Mouse (Mus musculus) limb, embryonic 13.5 days (tissue): ENCODE results near the gene Slc16a1. TPM values are rescaled to one million over a fixed set of nuclear protein-coding genes. Genes with fewer than 3 reads are reported as not detected.
"Not testable (repeated sequence)": the region's sequence is repeated elsewhere in the genome, so short reads cannot be mapped to it uniquely, and the experiment has no call there.

ENCODE experiments used
- ATAC-seq: fragments of 200-750 bp; cut with Nextera tagmentation; 2 replicates; pipeline ENCODE4 v1.8.0; 2017; ENCODE audit warnings: low read depth, moderate number of reproducible peaks, moderate TSS enrichment; ENCODE audit not compliant: low FRiP score
- H3K27ac ChIP-seq: fragments of 300-500 bp; sonication (generic); 2 replicates; pipeline ENCODE4 v1.5.1; 2015; ENCODE audit warnings: inconsistent platforms, mild to moderate bottlenecking, moderate library complexity
- H3K27me3 ChIP-seq: fragments of 300-500 bp; sonication (generic); 2 replicates; pipeline ENCODE4 v1.6.1; 2015; ENCODE audit warnings: mild to moderate bottlenecking, inconsistent platforms
- H3K36me3 ChIP-seq: fragments of 300-500 bp; sonication (generic); 2 replicates; pipeline ENCODE4 v1.6.1; 2015; ENCODE audit warnings: inconsistent platforms, mild to moderate bottlenecking, moderate library complexity
- H3K4me1 ChIP-seq: fragments of 300-500 bp; sonication (generic); 2 replicates; pipeline ENCODE4 v1.6.1; 2015; ENCODE audit warnings: inconsistent platforms
- H3K4me2 ChIP-seq: fragments of 300-500 bp; sonication (generic); replicated peaks from 2 replicates; pipeline ENCODE4 v1.6.1; 2015; ENCODE audit warnings: inconsistent platforms, mild to moderate bottlenecking, moderate library complexity
- H3K4me3 ChIP-seq: fragments of 300-500 bp; sonication (generic); 2 replicates; pipeline ENCODE4 v1.5.1; 2015; ENCODE audit warnings: moderate library complexity, mild to moderate bottlenecking, inconsistent platforms
- H3K9ac ChIP-seq: fragments of 300-500 bp; sonication (generic); 2 replicates; pipeline ENCODE4 v1.6.1; 2015; ENCODE audit warnings: mild to moderate bottlenecking, inconsistent platforms
- H3K9me3 ChIP-seq: fragments of 300-500 bp; sonication (generic); 2 replicates; pipeline ENCODE4 v1.6.1; 2016; ENCODE audit warnings: inconsistent platforms
- WGBS: fragments of 180-500 bp; shearing (Covaris S2); methylation state at CpG from one replicate; pipeline ENCODE4 v1.1.7; 2015; 5-methylcytosine and 5-hydroxymethylcytosine counted together
- polyA plus RNA-seq: library from polyadenylated mRNA; unstranded; fragments of >200 nt; fragmentation: Nextera tagmentation; extraction: Ambion mirVana; gene quantifications from 2 replicates; pipeline ENCODE4 v1.2.1, GENCODE M21; 2015

Gene Slc16a1
- polyA plus RNA-seq, 1 experiment from 2014 or later, result 38.4 TPM

DNA sequence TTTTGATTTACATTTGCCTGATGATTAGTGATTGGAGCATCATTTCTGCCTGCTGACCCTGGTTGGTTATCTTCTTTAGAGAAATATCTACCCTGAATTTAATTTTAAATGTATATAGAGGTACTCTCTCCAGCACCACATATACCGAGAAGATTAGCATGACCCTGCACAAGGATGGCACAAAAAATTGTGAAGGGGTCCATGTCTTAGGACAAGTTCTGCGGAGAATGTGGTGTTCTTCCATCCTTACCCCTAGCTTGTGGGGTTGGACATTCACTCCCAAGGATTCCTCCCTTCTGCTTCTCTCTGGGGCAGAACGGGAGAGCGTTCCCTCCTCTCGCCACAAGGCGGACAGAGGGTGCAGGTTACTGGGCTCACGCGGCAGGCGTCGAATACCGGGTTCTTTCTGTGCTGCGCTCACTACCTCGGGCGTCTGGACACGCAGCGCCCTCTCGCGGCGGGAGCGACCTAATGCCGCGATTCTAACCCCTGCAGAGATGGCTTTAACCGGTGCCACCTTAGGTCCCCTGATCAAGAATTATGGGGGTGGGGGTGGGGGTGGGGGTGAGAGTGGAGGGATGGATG lies 62.4 kb downstream of the Slc16a1 start:
- no peaks in the 10 kb centered on the region for H3K9me3 ChIP-seq
- 6% methylated on average over 23 of the region's 23 CpGs for WGBS
- peak overlapping the region; percentile 4; the same call in 1 of the 2 replicates for H3K4me2 ChIP-seq
- H3K27ac ChIP-seq, result no peak overlapping the region
- H3K4me1 ChIP-seq, result no peaks in the 10 kb centered on the region; the same call in 1 of the 2 replicates
- H3K36me3 ChIP-seq, result no peaks in the 10 kb centered on the region
- no peak overlapping the region for H3K4me3 ChIP-seq
- no peak overlapping the region for H3K9ac ChIP-seq
- ATAC-seq, result peak; percentile 83
- no peaks in the 10 kb centered on the region for H3K27me3 ChIP-seq

DNA sequence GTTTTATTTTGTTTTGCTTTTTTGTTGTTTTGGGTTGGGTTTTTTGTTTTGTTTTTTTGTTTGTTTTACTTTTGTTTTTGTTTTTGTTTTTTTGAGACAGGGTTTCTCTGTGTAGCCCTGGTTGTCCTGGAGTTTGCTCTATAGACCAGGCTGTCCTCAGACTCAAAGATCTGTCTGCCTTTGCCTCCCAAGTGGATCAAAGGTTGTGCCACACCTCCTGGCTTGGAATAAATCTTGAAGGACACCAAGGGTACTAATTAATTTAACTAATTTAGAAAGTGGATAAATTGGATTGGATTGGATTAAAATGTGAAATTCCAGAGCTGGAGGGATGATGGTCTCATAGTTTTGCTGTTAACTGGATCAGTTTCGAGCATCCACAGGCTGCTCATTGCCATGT lies 63.3 kb downstream of the Slc16a1 start:
- 75% methylated on average over 1 of the region's 1 CpGs for WGBS

DNA sequence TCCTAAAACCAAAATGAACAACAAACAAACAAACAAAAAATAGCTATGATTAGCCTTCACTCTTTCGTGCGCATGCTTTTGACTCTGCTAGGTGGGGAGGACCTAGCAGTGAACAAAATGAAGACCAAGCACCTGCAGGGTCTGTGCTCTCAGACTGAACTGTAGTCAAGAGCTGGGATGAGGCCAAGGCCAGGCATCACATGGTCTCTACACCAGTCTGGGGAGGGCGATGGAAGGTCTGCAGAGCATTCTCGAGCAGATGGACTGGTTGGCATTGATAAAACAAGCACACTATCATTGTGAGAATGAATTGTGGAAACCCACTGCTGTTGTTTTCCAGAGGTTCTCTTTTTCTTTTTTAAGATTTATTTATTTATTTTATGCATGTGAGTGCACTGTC lies 65.5 kb downstream of the Slc16a1 start:
- H3K4me1 ChIP-seq, result peaks cover 8% of the 10 kb centered on the region
- no peak overlapping the region for H3K4me2 ChIP-seq
- no peak overlapping the region for H3K27ac ChIP-seq
- ATAC-seq, result no peak
- H3K9me3 ChIP-seq, result no peaks in the 10 kb centered on the region
- 92% methylated on average over 4 of the region's 4 CpGs for WGBS
- H3K9ac ChIP-seq, result no peak overlapping the region
- no peaks in the 10 kb centered on the region for H3K27me3 ChIP-seq
- H3K36me3 ChIP-seq, result no peaks in the 10 kb centered on the region
- no peak overlapping the region for H3K4me3 ChIP-seq

More for the DNA sequence above, 63.3 kb downstream of the Slc16a1 start:
- Histone ChIP-seq H3K27me3 (no peaks in the 10 kb centered on the region), H3K9me3 (no peaks in the 10 kb centered on the region), H3K36me3 (no peaks in the 10 kb centered on the region), H3K9ac (no peak overlapping the region), H3K27ac (no peak overlapping the region), H3K4me2 (no peak overlapping the region), H3K4me1 (no peaks in the 10 kb centered on the region; the same call in 1 of the 2 replicates), H3K4me3 (no peak overlapping the region)
- no peak for ATAC-seq

DNA sequence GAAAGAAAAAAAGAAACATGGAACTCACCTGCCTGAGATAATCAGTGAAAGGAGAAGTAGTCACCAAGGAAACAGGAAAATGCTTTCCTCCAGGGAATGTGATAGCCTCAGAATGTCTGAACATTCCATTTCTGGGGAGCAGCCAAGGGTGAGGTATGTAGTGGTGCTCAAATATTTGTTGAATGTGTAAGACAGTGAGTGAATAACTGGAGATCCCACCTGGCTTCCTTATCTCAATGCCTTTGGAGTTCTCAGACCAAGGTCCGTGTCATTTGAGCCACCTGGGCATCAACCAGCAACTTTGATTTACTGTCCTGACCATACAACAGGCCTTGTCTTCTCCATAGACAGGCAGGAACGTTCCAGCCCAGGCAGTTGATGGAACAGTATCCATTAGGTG lies 68.0 kb downstream of the Slc16a1 start:
- H3K4me1 ChIP-seq, result peaks cover 8% of the 10 kb centered on the region; the same call in 1 of the 2 replicates
- no peak overlapping the region for H3K27ac ChIP-seq
- WGBS, result 81% methylated on average over 2 of the region's 2 CpGs
- no peak overlapping the region for H3K4me2 ChIP-seq
- no peaks in the 10 kb centered on the region for H3K9me3 ChIP-seq
- no peak overlapping the region for H3K4me3 ChIP-seq
- no peak for ATAC-seq
- H3K9ac ChIP-seq, result no peak overlapping the region
- no peaks in the 10 kb centered on the region for H3K36me3 ChIP-seq
- no peaks in the 10 kb centered on the region for H3K27me3 ChIP-seq

DNA sequence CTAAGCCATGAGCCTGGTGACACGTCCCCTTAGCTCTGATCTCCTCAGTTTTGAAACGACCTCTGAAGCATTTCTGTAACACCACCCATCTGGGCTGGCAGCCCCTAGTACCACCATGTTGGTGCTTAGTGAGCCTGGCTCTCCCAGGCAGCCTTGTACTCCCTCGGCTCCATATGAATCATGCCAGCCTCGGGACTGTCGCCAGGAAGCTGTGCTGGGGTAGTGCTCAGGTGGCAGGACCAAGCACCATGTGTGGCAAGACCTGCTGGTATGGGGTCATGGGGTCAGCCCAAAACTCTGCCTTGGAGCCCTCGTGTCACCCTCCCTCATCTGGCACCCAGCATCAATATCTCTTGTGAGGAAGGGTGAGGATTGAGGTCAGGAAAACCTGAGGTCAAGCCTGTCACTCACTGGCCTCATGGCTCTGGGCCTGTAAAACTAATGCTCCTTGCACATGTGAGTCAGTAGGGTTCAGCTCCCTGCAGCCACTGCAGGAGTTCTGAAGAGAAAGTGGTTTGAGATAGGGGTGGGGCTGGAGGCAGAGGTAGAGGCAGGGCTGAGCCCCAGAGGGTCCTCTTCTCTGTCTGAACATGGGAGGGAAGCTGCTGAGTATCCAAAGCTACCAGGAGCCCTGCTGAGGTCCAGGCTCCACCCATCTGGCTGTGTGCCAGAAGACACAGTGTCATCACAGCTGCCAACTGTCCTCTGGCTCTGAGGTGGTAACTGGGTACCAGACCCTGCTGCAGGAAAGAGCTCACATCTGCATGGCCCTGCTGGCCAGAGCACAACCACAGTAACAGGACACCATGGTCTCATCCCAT lies 68.7 kb downstream of the Slc16a1 start:
- H3K9me3 ChIP-seq, H3K36me3 ChIP-seq, H3K4me3 ChIP-seq, H3K27me3 ChIP-seq, H3K27ac ChIP-seq, H3K4me1 ChIP-seq, H3K9ac ChIP-seq, H3K4me2 ChIP-seq: not testable (repeated sequence)
- 66% methylated on average over 6 of the region's 6 CpGs for WGBS
- peak; percentile 66 for ATAC-seq

DNA sequence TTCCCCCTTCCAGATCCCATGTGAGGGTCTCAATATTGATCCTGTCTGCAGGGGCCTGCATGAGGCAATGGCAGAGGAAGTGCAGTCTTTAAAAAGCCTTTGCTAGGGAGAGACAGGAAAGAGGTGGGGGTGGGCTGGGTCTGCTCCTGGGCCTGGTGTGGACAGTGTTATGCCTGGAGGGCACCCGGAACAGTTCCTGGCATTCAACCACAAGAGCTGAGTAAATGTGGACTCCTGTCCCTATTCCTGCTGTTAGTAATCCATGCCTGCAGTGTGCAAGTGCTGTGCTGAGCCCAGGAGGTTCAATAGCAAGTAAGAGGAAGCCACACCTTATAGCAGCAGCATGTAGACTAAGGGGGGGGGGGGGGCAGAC lies 69.3 kb downstream of the Slc16a1 start:
- not testable (repeated sequence) for H3K9ac ChIP-seq, H3K27me3 ChIP-seq, H3K9me3 ChIP-seq, H3K4me2 ChIP-seq, H3K27ac ChIP-seq, H3K4me1 ChIP-seq, H3K4me3 ChIP-seq, H3K36me3 ChIP-seq, ATAC-seq
- WGBS, result 50% methylated on average over 1 of the region's 1 CpGs

Other genes with a start within 250 kb of the Slc16a1 start
- 21.5 and 23.0 TPM in 2 replicates for gene Lrig2, start 126.8 kb upstream of the Slc16a1 start, polyA plus RNA-seq
- 2.8 and 3.4 TPM in 2 replicates for gene Ppm1j, start 142.4 kb downstream of the Slc16a1 start, polyA plus RNA-seq
- gene Fam19a3, start 143.2 kb downstream of the Slc16a1 start, polyA plus RNA-seq, result 0.23 and 0.26 TPM in 2 replicates
- 196 and 197 TPM in 2 replicates for gene Rhoc, start 149.7 kb downstream of the Slc16a1 start, polyA plus RNA-seq
- 71.7 and 74.9 TPM in 2 replicates for gene Mov10, start 179.9 kb downstream of the Slc16a1 start, polyA plus RNA-seq
- gene St7l, start 225.3 kb downstream of the Slc16a1 start, polyA plus RNA-seq, result 40.1 and 41.0 TPM in 2 replicates
- gene Capza1, start 225.8 kb downstream of the Slc16a1 start, polyA plus RNA-seq, result 191 and 206 TPM in 2 replicates